Mouse (Mus musculus): ENCODE measurements around the gene Chchd6. TPM values are rescaled to one million over a fixed set of nuclear protein-coding genes. Genes with fewer than 3 reads are reported as not detected.

Gene Chchd6
- polyA plus RNA-seq, 1 experiment = 42.5 TPM

GRCm38 (mm10) chr6:89595777-89596146 is 310 bp upstream of the Chchd6 start:
- Histone ChIP-seq H3K4me3 (replicated peaks) (peak overlapping the region; percentile 96), H3K9me3 (peaks cover 12% of the 10 kb centered on the region), H3K4me1 (peaks cover 57% of the 10 kb centered on the region), H3K27me3 (replicated peaks) (no peaks in the 10 kb centered on the region), H3K36me3 (replicated peaks; ENCODE audit: low read length) (no peaks in the 10 kb centered on the region)
- TF ChIP-seq FLI1 (IDR thresholded peaks at IDR 0.05; ENCODE audit: low read length) = no peak
- no peak for TF ChIP-seq GATA1 (IDR thresholded peaks at IDR 0.05; ENCODE audit: borderline replicate concordance, low read length)

- no peaks in the 10 kb centered on the region for H3K9me3 ChIP-seq
- peaks cover 78% of the 10 kb centered on the region for H3K4me1 ChIP-seq
- no peaks in the 10 kb centered on the region for H3K27me3 ChIP-seq (replicated peaks)
- H3K36me3 ChIP-seq (replicated peaks; ENCODE audit: low read length) = no peaks in the 10 kb centered on the region
- no peak for TF ChIP-seq GATA1 (IDR thresholded peaks at IDR 0.05; ENCODE audit: borderline replicate concordance, low read length)
- no peak for TF ChIP-seq FLI1 (IDR thresholded peaks at IDR 0.05; ENCODE audit: low read length)
- H3K4me3 ChIP-seq (replicated peaks) = peak overlapping the region; percentile 16
Observed at GRCm38 (mm10) chr6:89592016-89592415, 3.4 kb downstream of the Chchd6 start.

- peak overlapping the region; percentile 16 for H3K4me3 ChIP-seq (replicated peaks)
- H3K9me3 ChIP-seq = no peaks in the 10 kb centered on the region
- peaks cover 78% of the 10 kb centered on the region for H3K4me1 ChIP-seq
- H3K27me3 ChIP-seq (replicated peaks) = no peaks in the 10 kb centered on the region
- TF ChIP-seq GATA1 (IDR thresholded peaks at IDR 0.05; ENCODE audit: borderline replicate concordance, low read length) (no peak), FLI1 (IDR thresholded peaks at IDR 0.05; ENCODE audit: low read length) (no peak)
- H3K36me3 ChIP-seq (replicated peaks; ENCODE audit: low read length) = no peaks in the 10 kb centered on the region
Observed at GRCm38 (mm10) chr6:89591531-89591930, 3.9 kb downstream of the Chchd6 start.

- H3K4me3 ChIP-seq (replicated peaks) = peak overlapping the region; percentile 59
- H3K27me3 ChIP-seq (replicated peaks) = no peaks in the 10 kb centered on the region
- no peaks in the 10 kb centered on the region for H3K9me3 ChIP-seq
- H3K36me3 ChIP-seq (replicated peaks; ENCODE audit: low read length) = peaks cover 2% of the 10 kb centered on the region
- TF ChIP-seq FLI1 (IDR thresholded peaks at IDR 0.05; ENCODE audit: low read length) = no peak
- TF ChIP-seq GATA1 (IDR thresholded peaks at IDR 0.05; ENCODE audit: borderline replicate concordance, low read length) = no peak
- H3K4me1 ChIP-seq = peaks cover 69% of the 10 kb centered on the region
Observed at GRCm38 (mm10) chr6:89585696-89586095, 9.8 kb downstream of the Chchd6 start.

GRCm38 (mm10) chr6:89584634-89585409 is 10.6 kb downstream of the Chchd6 start:
- Histone ChIP-seq H3K4me1 (peaks cover 77% of the 10 kb centered on the region), H3K36me3 (replicated peaks; ENCODE audit: low read length) (peaks cover 2% of the 10 kb centered on the region), H3K9me3 (no peaks in the 10 kb centered on the region), H3K4me3 (replicated peaks) (no peak overlapping the region), H3K27me3 (replicated peaks) (no peaks in the 10 kb centered on the region)
- TF ChIP-seq GATA1 (IDR thresholded peaks at IDR 0.05; ENCODE audit: borderline replicate concordance, low read length) = no peak
- no peak for TF ChIP-seq FLI1 (IDR thresholded peaks at IDR 0.05; ENCODE audit: low read length)

GRCm38 (mm10) chr6:89583170-89583569 is 12.3 kb downstream of the Chchd6 start:
- no peaks in the 10 kb centered on the region for H3K27me3 ChIP-seq (replicated peaks)
- peaks cover 2% of the 10 kb centered on the region for H3K36me3 ChIP-seq (replicated peaks; ENCODE audit: low read length)
- no peak overlapping the region for H3K4me3 ChIP-seq (replicated peaks)
- H3K4me1 ChIP-seq = peaks cover 83% of the 10 kb centered on the region
- no peaks in the 10 kb centered on the region for H3K9me3 ChIP-seq
- TF ChIP-seq FLI1 (IDR thresholded peaks at IDR 0.05; ENCODE audit: low read length) = no peak
- TF ChIP-seq GATA1 (IDR thresholded peaks at IDR 0.05; ENCODE audit: borderline replicate concordance, low read length) = no peak

- H3K9me3 ChIP-seq = no peaks in the 10 kb centered on the region
- H3K27me3 ChIP-seq (replicated peaks) = peaks cover 10% of the 10 kb centered on the region
- peaks cover 45% of the 10 kb centered on the region for H3K4me1 ChIP-seq
- no peak overlapping the region for H3K4me3 ChIP-seq (replicated peaks)
- H3K36me3 ChIP-seq (replicated peaks; ENCODE audit: low read length) = peaks cover 15% of the 10 kb centered on the region
- TF ChIP-seq GATA1 (IDR thresholded peaks at IDR 0.05; ENCODE audit: borderline replicate concordance, low read length) (no peak), FLI1 (IDR thresholded peaks at IDR 0.05; ENCODE audit: low read length) (no peak)
Observed at GRCm38 (mm10) chr6:89574641-89575040, 20.8 kb downstream of the Chchd6 start.

- no peak for TF ChIP-seq FLI1 (IDR thresholded peaks at IDR 0.05; ENCODE audit: low read length)
- no peak for TF ChIP-seq GATA1 (IDR thresholded peaks at IDR 0.05; ENCODE audit: borderline replicate concordance, low read length)
- Histone ChIP-seq H3K9me3 (no peaks in the 10 kb centered on the region), H3K4me3 (replicated peaks) (no peak overlapping the region), H3K27me3 (replicated peaks) (peaks cover 13% of the 10 kb centered on the region), H3K4me1 (peaks cover 45% of the 10 kb centered on the region), H3K36me3 (replicated peaks; ENCODE audit: low read length) (peaks cover 15% of the 10 kb centered on the region)
Observed at GRCm38 (mm10) chr6:89573768-89574167, 21.7 kb downstream of the Chchd6 start.

GRCm38 (mm10) chr6:89572921-89573636 is 22.4 kb downstream of the Chchd6 start:
- TF ChIP-seq FLI1 (IDR thresholded peaks at IDR 0.05; ENCODE audit: low read length) = no peak
- no peak for TF ChIP-seq GATA1 (IDR thresholded peaks at IDR 0.05; ENCODE audit: borderline replicate concordance, low read length)
- H3K4me1 ChIP-seq = peaks cover 44% of the 10 kb centered on the region
- H3K4me3 ChIP-seq (replicated peaks) = no peak overlapping the region
- H3K27me3 ChIP-seq (replicated peaks) = peaks cover 13% of the 10 kb centered on the region
- no peaks in the 10 kb centered on the region for H3K9me3 ChIP-seq
- peaks cover 16% of the 10 kb centered on the region for H3K36me3 ChIP-seq (replicated peaks; ENCODE audit: low read length)

- Histone ChIP-seq H3K4me1 (peaks cover 64% of the 10 kb centered on the region), H3K9me3 (no peaks in the 10 kb centered on the region), H3K27me3 (replicated peaks) (peaks cover 34% of the 10 kb centered on the region), H3K36me3 (replicated peaks; ENCODE audit: low read length) (peaks cover 42% of the 10 kb centered on the region), H3K4me3 (replicated peaks) (peak overlapping the region; percentile 25)
- TF ChIP-seq GATA1 (IDR thresholded peaks at IDR 0.05; ENCODE audit: borderline replicate concordance, low read length) (peak; percentile 68; the same call in 1 of the 3 replicates), FLI1 (IDR thresholded peaks at IDR 0.05; ENCODE audit: low read length) (no peak)
Observed at GRCm38 (mm10) chr6:89569370-89569769, 26.1 kb downstream of the Chchd6 start.

Data from megakaryocyte, embryonic 14.5 days (primary cell).